Mouse (Mus musculus) granulocyte monocyte progenitor cell, adult 5-6 weeks (primary cell): ENCODE results near the gene Arpin. TPM values are rescaled to one million over a fixed set of nuclear protein-coding genes. Genes with fewer than 3 reads are reported as not detected.
A peak's percentile ranks its signal among the peaks of the same experiment; 100 is the strongest.

Experiments
- ATAC-seq: replicated peaks from 2 replicates; pipeline ENCODE4 v1.8.0; 2016; ENCODE audit warnings: mild to moderate bottlenecking, moderate TSS enrichment, inconsistent platforms; ENCODE audit not compliant: poor library complexity, severe bottlenecking
- total RNA-seq, 2 experiments: library from RNA; stranded (forward) in 1 of 2; stranded (reverse) in 1 of 2; fragments of 200-712, 200-1000 nt in 1 of 2; fragments of >200 nt in 1 of 2; fragmentation: Nextera tagmentation in 1 of 2; gene quantifications; 2 replicates each; pipeline ENCODE4 v1.2.3; 2014 to 2017

Gene Arpin
- 1.8 TPM in 1 of 2 replicates, not detected in the other for total RNA-seq (2014; fragmentation: Nextera tagmentation)
- not detected in 2 replicates for total RNA-seq (2017)

DNA sequence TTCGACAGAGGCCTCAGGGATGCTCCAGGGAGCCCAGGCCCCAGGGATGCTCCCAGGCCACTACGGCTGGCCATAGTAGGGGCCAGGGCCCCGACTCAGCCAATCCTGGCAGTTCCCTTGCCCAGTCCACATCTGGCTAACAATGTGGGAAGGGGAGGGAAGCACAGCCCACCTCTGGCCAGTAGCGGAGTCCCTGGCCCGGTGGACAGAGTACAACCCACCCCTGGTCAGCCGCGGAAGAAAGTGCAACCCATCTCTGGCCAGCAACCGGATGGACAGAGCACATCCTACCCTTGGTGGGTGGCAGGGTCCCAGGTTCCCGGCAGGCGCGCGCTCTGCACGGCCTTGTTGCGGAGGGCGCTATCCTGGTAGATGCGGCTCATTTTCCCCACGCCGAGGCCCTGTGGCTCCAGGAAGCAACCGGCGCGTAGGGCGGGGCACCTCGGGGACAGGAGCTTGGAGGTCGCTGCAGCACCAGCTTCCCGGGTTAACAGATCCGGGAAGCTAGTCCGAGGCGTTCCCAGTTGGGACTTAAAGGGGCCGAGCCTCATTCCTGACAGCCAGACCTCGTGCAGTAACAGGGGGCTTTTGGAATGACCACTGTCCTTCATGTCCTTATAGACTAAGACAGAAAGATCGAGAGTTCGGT lies at the start of gene Arpin:
TSS of gene Arpin (minus strand) at position 498 of the 649 bp plus-strand sequence.
- peak; percentile 36; the same call in 1 of the 2 replicates for ATAC-seq

DNA sequence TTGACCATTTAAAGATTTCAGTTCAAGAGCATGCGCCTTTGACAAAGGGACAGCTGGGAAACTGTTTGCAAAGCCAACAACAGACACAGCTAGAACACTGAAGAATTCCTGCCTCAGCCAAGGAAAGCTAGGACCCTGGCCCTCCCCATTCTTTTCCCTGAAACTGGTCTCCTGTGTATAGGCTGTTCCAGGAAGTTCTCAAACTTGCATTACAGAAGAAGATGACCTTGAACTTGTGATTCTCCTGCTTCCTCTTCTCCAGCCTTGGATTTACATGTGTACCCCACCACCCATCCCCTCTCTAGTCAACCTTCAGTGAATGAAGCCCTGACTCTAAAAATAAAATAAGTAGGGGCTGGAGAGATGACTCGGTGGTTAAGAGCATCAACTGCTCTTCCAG lies 40.2 kb upstream of the Arpin start:
- no peak for ATAC-seq

DNA sequence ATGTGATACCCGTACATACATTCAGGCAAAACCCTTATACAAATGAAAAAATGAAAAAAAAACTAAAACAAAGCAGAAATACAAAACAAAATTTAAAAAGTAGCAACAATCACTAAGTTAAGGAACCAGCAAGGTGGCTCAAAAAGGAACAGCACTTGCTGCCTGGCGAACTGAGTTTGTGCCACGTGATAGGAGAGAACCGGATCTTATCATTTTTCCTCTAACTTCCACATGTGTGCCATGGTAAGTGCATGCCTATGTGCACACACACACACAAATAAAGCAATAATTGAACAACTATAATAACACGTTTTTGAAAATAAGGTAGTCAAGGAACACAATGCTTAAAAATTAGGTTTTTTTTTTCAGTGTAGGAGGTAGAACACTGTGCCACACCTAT lies 37.0 kb upstream of the Arpin start:
- ATAC-seq = no peak

DNA sequence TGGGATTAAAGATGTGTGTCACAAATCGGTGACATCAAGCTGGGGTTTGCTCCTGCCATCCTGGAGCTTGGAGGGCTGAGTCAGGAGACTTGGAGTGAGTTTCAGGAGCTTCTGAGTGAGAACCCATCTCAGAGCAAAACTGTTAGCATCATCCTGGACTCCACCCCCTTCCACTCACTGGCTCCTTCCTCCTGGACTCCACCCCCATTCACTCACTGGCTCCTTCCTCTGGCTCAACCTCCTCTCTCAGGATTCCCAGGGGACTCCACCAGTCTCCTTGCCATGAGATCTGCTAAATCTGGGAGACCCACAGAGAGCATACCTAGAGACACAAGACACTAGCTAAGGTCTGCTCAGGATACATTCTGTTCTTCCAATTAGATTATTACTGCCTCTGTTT lies 35.2 kb upstream of the Arpin start:
- ATAC-seq = no peak

DNA sequence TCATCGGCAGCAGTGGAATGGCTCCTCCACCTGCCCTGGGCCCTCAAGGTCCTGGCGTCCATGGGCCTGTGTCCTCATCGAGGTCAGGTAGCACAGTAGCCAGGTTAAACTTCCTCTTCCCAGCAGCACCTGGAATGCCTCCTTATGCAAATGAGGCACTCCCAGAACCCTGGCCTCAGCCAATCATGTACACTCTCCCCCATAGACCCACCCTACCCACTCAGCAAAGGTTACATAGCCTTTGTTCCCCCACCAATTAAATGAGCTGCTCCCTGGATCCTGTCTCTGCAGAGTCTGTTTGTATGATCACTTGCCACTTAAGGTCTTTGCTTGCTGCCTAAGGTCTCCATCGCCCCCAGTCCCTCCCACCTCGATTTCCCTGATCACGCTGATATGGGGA lies 33.2 kb upstream of the Arpin start:
- no peak for ATAC-seq

DNA sequence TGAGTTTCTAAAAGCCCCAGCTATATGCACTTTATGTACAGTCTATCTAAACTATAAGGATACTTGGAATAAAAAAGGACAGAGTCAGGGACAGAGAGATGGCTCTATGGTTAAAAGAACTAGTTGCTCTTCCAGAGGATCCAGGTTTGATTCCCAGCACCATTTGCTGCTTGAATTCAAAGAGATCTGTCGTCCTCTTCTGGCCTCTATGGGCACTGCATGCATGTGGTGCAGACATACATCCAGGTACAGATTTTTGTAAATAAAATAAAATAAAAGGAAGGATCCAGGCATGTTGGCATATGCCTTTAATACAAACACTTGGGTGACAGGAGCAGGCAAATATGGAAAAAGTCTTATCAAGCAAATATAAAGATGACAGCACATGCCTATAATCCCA lies 26.4 kb upstream of the Arpin start:
- no peak for ATAC-seq

DNA sequence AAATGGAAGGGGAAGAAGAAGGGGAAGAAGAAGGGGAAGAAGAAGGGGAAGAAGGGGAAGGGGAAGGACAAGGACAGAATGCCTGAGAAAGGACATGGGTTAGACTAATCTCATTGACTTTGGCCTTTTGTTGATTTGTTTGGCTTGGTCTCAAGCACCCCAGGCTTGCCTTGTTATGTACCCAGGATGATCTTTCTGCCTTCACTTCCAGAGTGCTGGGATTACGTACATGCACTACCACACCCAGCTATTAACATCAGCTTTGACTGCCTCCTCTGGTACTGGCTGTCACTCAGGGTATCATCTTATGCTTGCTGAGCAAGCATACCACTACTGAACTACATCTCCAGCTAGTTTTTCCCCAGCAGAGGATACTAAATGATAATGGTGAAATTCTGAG lies 21.0 kb upstream of the Arpin start:
- no peak for ATAC-seq

DNA sequence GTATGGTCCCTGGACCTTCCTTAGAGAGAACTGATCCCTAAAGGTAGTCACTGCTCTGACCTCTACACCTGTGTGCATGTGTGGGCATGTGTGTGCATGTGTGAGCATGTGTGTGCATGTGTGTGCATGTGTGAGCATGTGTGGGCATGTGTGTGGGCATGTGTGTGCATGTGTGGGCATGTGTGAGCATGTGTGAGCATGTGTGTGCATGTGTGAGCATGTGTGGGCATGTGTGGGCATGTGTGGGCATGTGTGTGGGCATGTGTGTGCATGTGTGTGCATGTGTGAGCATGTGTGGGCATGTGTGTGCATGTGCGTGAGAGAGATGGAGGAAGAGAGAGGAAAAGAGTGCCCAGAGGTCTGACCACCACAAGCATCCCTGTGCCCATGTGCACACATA lies 19.7 kb upstream of the Arpin start:
- ATAC-seq = no peak

DNA sequence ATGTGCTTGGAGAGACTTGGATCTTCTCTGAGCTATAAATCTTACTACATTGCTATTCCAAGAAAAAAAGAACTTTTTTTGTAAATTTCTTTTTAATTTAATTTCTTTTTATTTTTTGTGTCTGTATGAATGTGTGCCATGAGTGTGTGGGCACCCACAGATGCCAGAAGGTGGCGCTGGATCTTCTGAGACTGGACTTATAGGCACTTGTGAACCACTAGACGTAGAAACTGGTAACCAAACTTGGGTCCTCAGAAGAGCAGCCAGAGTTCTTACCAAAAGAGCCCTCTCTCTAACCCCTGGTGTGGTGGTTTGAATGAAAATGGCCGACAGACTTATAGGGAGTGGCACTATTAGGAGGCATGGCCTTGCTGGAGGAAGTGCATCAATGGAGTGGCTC lies 15.9 kb upstream of the Arpin start:
- no peak for ATAC-seq

DNA sequence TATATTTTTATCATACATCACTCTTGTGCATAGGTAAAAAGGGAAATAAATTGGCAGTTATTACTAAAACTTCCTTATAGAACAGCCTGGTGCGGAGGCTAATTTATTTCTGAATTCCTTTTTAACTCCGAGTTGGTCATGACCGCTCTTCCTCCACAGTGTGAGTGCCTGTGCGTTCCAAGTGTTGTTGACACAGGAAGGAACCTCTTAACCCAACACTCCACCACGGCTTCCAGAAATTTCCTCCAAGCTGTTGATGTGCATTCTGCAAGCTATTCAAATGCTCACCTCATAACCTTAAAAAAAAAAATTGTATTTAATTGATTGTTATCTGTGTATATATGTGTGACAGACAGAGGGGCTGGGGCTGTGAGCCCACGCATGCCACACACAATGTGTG lies 15.1 kb upstream of the Arpin start:
- no peak for ATAC-seq

DNA sequence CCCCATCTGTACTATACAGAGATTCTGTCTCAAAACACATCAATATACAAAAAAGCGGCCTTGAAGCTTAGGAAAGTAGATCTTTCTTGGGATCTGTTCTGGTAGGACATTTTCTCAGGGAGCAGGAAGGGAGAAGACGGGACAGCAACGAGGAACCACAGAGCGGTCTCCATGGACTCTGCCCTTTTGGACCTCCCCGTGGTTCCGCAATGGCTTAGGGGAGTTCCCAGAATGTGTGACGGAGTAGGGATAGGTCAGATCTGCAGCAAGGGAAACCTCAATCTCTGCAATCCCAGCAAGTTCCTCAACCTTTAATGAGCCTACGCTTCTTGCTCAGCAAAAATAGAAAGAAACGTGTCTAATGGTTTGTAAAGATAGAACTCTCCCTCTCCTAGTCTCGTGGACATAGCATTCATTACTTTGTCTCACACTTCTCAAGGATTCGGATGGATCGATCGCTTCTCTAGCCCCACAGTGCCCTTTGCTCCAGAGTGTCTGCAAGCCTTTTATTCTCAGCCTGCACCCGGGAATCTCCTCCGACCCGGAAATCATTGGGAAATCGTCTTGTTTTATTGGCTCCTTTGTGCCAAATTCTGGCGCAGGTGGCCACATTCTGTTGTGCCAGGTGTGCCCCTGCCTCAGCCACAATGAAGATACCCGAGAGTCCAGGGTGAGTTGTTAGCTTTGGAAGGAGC lies 499 bp upstream of the Arpin start:
- ATAC-seq = peak; percentile 75

DNA sequence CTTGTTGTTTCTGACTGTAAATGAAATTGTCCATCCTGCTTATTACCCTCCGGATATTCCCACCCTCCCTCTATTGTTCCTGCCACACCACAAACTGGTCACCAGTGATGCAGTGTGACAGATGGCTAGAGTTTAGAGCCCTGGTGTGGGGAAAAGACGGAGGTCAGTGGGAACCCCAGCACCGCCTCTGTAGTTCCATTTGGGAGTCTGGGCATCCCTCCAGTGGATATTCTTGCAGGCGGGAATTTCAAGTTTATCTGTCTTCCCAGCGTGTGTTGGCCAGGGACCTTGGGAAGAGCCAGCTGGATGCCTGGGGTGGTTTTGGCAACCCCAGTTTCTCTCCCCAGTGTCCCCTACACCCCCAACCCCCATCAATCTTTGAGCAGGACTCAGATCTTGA lies 698 bp downstream of the Arpin start:
- no peak for ATAC-seq

DNA sequence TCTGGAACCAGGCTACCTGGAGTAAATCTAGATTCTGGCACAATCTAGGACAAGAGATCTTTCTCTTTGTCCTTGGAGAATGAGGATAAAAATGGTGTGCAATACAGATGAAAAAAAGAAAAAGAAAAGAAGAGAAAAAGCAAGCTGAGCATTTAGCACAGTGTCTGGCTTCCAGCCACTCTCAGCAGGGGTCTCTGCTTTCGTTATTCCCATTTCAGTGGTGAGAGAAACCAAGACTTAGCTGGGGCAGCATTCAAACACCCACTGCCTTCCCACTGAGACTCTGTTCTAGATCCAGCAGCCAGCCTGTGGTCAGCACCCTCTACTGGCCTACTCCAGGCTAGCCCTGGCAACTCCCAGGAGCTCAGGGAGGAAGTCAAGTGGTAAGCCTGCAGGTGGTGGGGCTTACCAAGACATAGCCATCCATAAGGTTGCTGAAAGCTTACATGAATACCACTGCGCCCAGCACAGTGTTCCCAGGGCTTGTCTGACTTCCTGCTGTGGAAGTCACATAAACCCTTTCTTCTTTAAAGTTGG lies 6.6 kb downstream of the Arpin start:
- no peak for ATAC-seq

DNA sequence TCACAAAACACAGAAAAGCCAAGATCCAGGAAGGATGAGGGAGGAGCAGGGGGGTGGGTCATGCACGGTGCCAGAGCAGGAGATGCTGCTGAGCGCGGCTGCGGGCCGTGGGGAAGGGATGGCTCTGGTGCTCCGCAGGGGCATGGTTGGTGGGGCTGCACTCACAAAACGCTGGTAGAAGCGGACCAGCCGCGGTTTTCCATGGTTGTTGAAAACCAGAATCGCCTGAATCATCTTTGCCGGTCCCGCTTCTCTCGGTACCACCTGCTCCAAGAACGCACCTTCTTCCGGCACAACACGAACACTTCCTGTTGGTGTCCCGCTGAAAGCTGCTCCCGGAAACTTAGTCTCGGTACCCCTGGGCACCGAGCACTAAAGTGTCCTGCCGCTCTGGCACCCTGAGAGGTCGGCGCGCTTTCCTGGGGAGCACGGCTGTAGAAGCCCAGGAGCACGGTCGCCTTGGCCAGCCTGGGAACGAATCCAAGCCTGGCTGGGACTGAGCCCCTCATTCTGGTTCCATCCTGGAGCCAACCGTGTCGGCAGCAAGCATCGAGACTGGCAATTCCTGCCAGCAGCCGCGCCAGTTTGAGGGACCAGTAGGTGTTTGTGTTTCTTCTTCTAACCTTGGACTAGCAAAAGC lies 14.7 kb downstream of the Arpin start, which contains the start of gene Ap3s2:
TSS of gene Ap3s2 (minus strand) at position 306 of the 640 bp plus-strand sequence.
- peak; percentile 95 for ATAC-seq

DNA sequence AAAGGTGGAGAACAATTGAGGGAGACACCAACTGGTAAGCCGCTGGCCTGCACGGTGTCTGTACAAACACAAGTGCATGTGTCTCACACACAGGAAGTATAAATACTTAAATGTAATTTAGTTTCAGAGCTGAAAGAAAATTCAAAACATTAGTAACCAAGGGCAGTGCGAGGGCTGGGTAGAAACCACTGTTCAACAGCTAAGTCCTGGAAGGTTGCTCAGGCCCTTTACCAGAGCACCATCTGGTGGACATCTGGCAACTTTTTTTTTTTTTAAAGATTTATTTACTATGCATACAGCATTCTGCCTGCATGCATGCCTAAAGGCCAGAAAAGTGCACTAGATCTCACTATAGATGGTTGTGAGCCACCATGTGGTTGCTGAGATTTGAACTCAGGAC lies 20.6 kb downstream of the Arpin start:
- ATAC-seq = 0 out of 2 replicates have a peak, but pooled peaks have one; percentile 27

DNA sequence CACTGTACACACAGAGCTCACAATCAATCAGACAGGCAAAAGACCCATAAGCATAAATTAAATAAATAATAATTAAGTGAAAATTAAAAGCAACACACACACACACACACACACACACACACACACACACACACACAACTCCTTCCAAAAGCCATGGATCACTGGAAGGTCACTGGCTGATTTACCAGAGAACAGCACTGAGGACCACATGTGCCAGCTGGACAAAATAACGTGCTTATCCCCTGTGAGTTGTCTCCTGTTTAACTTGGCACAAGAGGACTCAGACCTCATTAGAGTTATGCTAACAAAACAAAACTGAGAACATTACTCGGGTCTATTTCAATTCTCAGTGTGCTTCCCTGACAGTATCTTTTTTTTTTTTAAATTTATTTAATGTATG lies 27.8 kb downstream of the Arpin start:
- no peak for ATAC-seq

DNA sequence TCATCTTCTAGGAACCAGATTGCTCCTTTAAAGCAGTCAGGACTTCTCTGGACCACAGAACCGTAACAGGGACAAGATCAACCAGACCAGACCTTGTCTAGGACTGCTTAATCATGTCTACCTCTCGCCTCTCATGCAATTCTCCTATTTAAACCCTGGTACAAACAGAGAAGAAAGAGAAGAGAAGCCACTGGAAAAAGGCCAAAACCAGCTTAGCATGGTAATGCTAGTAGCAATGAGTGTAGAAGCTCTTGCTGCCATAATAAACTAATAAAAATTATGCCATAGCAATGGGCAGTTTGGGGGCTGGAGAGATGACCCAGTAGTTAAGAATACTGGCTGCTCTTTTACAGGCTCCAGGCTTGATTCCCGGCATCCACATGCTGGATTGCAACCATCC lies 28.2 kb downstream of the Arpin start:
- no peak for ATAC-seq

DNA sequence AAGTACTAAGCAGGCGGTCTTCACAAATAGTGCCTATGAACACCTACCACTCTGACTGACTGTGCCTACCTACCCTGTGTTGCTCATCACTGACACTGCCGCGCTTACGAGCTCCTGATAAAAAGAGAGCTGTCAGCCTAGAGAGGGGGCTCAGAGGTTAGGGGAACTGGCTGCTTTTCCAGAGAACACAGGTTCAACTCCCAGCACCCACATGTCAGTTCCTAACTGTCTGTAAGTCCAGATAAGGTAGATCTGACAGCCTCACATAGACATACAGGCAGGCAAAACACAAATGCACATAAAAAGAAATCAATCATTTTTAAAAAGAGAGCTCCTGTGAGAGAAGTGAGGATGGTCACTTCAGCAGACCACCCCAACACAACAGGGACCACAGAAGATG lies 30.0 kb downstream of the Arpin start:
- ATAC-seq = no peak

DNA sequence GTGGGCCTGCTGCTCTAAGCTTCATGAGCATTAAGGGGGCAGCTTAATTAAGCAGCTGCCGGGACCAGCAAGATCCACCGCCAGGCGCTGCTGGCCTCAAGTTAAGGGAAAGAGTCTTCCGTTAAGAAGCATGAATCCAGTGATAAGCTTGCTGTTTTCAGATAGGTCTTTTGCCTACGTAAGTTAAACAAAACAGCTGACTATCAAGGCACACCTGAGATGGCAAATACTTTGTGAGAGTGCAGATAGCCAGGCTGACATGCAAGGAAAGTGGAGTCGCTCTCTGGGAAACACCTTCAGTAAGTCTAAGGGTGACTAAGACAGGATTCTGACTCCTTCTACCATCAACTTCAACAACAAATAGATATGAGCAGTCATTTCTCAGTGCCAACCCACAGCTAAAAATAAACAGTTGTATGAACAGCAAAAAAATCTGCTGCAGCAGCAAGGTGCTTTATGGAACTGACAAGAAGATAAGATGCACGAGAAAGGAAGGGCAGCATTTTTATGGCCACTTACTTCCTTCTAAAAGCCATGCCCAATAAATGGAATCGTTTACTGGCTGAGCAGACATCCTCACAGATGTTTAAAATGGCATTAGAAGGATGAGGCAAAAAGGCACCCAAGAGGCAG lies 31.9 kb downstream of the Arpin start:
- no peak for ATAC-seq

DNA sequence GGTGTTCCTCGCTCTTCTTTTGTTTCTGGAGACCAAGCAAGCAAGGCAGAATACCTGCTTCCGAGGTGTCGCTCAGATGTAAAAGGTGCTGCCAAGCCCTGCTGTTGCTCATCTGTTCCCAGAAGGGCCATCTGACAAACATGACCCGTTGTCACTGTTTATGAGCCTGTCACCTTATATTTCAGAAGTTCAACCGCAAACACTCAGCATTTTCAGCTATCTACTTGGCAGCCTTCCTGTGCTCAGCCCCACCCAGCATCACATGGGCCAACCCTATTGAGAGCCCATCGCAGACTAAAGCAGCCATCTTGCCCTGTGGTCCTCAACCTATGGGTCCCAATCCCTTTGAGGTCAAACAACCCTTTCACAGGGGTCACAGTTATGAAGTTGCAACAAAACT lies 34.4 kb downstream of the Arpin start:
- no peak for ATAC-seq

DNA sequence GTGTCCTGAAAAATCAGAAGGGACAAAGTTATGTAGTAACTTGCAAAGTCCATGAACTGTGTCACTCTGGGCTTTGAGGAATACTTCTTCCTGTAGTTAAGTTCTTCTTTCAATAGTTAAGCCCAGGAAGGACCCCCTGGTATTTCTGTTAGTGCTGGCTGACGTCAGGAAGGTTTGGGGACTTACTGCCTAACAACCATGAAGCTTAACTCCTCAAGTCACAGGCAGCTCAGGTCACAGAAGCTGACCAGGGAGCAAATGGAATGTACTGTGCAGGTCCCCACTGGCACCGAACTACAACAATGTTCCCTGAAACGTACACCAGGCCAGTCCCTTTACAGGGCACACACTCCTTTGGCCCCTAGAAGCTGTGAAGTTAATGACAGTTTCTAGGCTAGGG lies 39.9 kb downstream of the Arpin start:
- no peak for ATAC-seq
